Mouse (Mus musculus) retina, embryonic 14.5 days (tissue): ENCODE measurements around the gene Btg3.

Experiments
- DNase-seq: peaks from one replicate; pipeline ENCODE4 v3.0.0-alpha.2; 2015; ENCODE audit warnings: low spot score

Btg3 gene

DNA sequence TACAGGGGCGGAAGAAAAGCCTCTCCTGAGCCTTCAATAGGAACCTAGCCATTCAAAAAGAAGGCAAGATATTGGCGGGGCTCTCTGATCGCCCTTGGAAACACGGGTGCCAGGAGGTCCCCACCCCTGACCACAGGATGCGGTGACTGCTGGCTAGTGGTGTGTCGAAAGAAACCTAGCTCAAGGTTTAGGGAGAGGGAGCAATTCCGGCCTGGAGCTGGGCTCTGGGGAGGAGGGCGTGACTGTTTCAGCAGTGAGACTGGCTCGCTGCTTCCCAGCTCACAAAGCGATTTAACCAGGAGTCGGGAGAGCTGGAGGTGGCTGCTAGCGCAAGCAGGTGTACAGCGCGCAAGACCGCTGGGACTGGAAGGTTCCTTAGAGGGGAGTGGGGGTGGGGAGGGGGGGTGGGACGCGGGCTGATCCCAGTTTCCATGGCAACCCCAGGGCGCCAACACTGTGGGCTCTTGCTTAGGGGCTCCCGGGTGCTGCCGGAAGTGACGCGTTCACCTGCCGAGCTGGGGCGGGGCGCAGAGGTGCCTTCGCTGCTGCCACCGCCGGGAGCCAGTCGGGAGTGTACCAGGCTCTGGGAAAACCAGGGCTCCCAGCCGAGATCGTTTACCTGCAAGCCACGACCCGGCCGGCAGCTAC is 75.7 kb downstream of the Btg3 start, which contains the start of gene Cxadr:
Cxadr (plus strand) TSS at position 307 of the 648 bp plus-strand sequence.
- peak; percentile 84 for DNase-seq

- no peak for DNase-seq
Measured at GRCm38 (mm10) chr16:78296114-78296513, 80.9 kb downstream of the Btg3 start.

- no peak for DNase-seq
Measured at GRCm38 (mm10) chr16:78295601-78296000, 81.4 kb downstream of the Btg3 start.

DNA sequence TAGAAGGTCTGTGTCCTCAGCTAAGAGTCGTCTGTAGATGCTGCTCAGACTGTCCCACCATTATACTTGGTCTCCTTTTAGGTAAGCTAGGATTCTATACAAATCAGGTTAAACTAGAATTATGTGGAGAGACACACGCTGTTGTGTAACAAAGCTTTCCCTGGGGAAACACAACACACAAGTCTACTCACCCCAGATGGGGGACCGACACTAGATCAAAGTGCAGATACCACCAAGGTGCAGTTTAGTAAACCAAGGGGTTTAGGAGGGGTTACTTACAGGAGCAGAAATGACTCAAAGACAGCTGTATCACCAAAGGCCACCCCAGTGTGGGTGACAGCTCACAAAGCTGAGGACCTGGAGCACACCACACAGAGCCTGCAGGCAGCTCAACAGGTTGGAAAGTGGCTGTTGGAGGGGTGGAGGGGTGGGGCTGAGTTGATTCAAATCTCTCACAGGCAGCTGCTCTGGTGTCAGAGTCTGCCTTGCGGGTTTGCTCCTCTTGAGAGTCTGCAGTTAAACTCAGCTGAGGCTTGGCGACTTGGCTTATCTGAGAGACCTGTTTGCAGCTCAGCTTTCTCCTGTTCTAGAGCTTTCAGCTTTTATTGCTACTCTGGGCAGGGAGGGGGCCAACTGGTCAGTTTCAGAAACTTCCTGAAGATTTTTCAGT is 82.3 kb downstream of the Btg3 start:
- no peak for DNase-seq

DNA sequence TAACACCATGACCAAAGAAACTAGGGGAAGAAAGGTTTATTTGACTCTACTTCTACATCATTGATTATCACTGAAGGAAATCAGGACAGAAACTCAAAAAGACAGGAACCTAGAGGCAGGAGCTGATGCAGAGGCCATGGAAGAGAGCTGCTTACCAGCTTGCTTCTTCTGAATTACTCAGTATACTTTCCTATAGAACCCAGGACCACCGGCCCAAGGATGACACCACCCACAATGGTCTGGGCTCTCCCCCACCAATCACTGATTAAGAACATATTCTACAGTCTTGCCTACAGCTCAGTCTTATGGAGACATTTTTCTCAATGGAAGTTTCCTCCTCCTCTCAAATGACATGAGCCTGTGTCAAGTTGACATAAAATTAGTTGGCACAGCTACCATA is 82.9 kb downstream of the Btg3 start:
- no peak for DNase-seq

DNA sequence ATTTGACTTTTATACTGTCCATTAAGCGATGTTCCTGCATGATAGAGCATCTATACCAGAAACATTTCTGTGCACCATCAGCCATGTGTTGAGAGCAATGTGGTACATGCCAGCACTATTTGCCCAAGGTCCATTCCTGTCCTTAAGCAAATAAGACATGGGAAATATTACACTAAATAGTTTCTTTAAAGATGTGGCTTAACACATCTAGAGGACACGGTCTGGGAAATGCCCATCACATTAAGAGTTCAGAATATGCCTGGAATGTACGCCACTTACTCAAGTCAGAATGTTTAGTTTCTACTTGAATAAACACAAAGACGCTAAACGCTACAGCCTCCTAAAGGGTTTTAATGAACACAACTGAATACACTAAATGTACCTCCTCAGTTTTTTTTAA is 93.8 kb downstream of the Btg3 start:
- peak; percentile 38 for DNase-seq
